In the genomic region with DNA sequence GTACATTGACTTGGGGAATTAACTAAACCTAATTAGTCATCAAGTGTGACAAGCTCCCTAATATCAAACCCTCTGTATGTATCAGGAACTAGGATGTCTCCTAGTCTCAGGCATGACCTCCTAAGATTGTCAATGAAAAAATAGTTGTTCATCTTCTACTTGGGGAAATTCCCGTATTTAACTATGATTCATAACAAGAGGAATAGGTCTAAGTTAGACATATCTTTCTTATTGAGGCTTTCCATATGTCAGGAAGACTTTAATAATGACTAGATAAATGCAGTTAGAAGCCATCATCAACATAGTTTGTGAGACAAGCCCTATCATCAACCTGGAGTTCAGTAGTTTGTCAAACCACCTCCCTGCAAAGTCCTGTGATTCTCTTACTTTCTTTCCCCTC, we compare ENCODE assay signal across 31 mouse cellular contexts.
"Had no signal": no experiment of that assay in that cellular context is flagged by ENCODE, and none has a peak within 500 bp of the region (broad histone marks: within the 10 kb centered on the region; RNA-seq: fewer than 3 reads in every experiment).

No protein-coding gene starts in this region.

- H3K4me2 ChIP-seq: heart, embryonic 11.5 days; heart, embryonic 12.5 days; heart, embryonic 13.5 days; heart, embryonic 15.5 days; hindbrain, embryonic 12.5 days; hindbrain, embryonic 13.5 days; hindbrain, embryonic 14.5 days; hindbrain, embryonic 15.5 days; intestine, embryonic 15.5 days; kidney, embryonic 15.5 days had no signal

- H3K9me3 ChIP-seq: heart, embryonic 12.5 days; heart, embryonic 13.5 days; heart, embryonic 15.5 days; hindbrain, embryonic 10.5 days; hindbrain, embryonic 12.5 days; hindbrain, embryonic 13.5 days; hindbrain, embryonic 15.5 days; intestine, embryonic 15.5 days; kidney, embryonic 15.5 days had no signal

- H3K4me1 ChIP-seq: heart, embryonic 12.5 days; heart, embryonic 13.5 days; heart, embryonic 15.5 days; hindbrain, embryonic 10.5 days; hindbrain, embryonic 12.5 days; hindbrain, embryonic 13.5 days; hindbrain, embryonic 15.5 days; intestine, embryonic 15.5 days; kidney, embryonic 15.5 days had no signal

- H3K27ac ChIP-seq: heart, embryonic 13.5 days; heart, embryonic 15.5 days; hindbrain, embryonic 10.5 days; hindbrain, embryonic 12.5 days; hindbrain, embryonic 13.5 days; hindbrain, embryonic 14.5 days; hindbrain, embryonic 15.5 days; hindbrain, postnatal 0 days; intestine, embryonic 15.5 days; kidney, embryonic 15.5 days; kidney, postnatal 0 days; layer of hippocampus, adult 2 months; left cerebral cortex, adult 2 months had no signal

- H3K4me3 ChIP-seq: heart, embryonic 12.5 days; heart, embryonic 13.5 days; heart, embryonic 15.5 days; hindbrain, embryonic 10.5 days; hindbrain, embryonic 12.5 days; hindbrain, embryonic 13.5 days; hindbrain, embryonic 15.5 days; intestine, embryonic 15.5 days; kidney, embryonic 15.5 days; layer of hippocampus, adult 2 months; left cerebral cortex, adult 2 months had no signal

- H3K36me3 ChIP-seq: heart, embryonic 12.5 days; heart, embryonic 13.5 days; heart, embryonic 15.5 days; hindbrain, embryonic 10.5 days; hindbrain, embryonic 12.5 days; hindbrain, embryonic 13.5 days; hindbrain, embryonic 15.5 days; intestine, embryonic 15.5 days; kidney, embryonic 15.5 days had no signal

- DNase-seq: heart, postnatal 10 days; heart, postnatal 14 days; heart, postnatal 36 days; heart, postnatal 4 days; kidney, adult 11 months; kidney, adult 18-20 months; kidney, adult 2 months; kidney, adult 8-10 months; kidney, adult 9 months; kidney, postnatal 10 days; kidney, postnatal 14 days; kidney, postnatal 25 days; kidney, postnatal 36 days; kidney, postnatal 4 days; layer of hippocampus, adult 9-11 months; layer of hippocampus, postnatal 36 days had no signal

- H3K9ac ChIP-seq: heart, embryonic 12.5 days; heart, embryonic 13.5 days; heart, embryonic 15.5 days; hindbrain, embryonic 12.5 days; hindbrain, embryonic 13.5 days; hindbrain, embryonic 14.5 days; hindbrain, embryonic 15.5 days; intestine, embryonic 15.5 days; kidney, embryonic 15.5 days had no signal

- H3K27me3 ChIP-seq: heart, embryonic 12.5 days; heart, embryonic 13.5 days; heart, embryonic 15.5 days; hindbrain, embryonic 12.5 days; hindbrain, embryonic 13.5 days; hindbrain, embryonic 15.5 days; intestine, embryonic 15.5 days; kidney, embryonic 15.5 days had no signal
